Mouse (Mus musculus): ENCODE measurements around the gene Irf8. TPM values are rescaled to one million over a fixed set of nuclear protein-coding genes. Genes with fewer than 3 reads are reported as not detected.

The Irf8 gene
- total and polyA plus RNA-seq, 2 experiments from 2014 or later, result 11.5 to 15.2 TPM

- DNase-seq (ENCODE audit: low spot score), result no peak
- Histone ChIP-seq H3K27me3 (ENCODE audit: control insufficient read depth, insufficient read depth, low read length) (no peaks in the 10 kb centered on the region), H3K4me3 (ENCODE audit: low read depth, low read length) (no peak overlapping the region), H3K4me1 (ENCODE audit: control insufficient read depth, insufficient read depth) (peaks cover 15% of the 10 kb centered on the region), H3K27ac (ENCODE audit: low read depth) (no peak overlapping the region), H3K36me3 (replicated peaks; ENCODE audit: control insufficient read depth, insufficient read depth, low read length) (no peaks in the 10 kb centered on the region), H3K4me2 (ENCODE audit: low read depth, low read length) (no peak overlapping the region), H3K9ac (replicated peaks; ENCODE audit: low read depth, low read length) (no peak overlapping the region), H3K9me3 (replicated peaks; ENCODE audit: control insufficient read depth, low read length) (no peaks in the 10 kb centered on the region)
- ATAC-seq (ENCODE audit: insufficient read depth, low read depth), result no peak
- TF ChIP-seq EP300 (IDR thresholded peaks at IDR 0.05; ENCODE audit: low read depth) (no peak), CTCF (IDR thresholded peaks at IDR 0.05; ENCODE audit: low read depth) (no peak)
Observed at GRCm38 (mm10) chr8:120764638-120765037, 28.5 kb downstream of the Irf8 start.

- no peak overlapping the region for H3K9ac ChIP-seq (replicated peaks; ENCODE audit: low read depth, low read length)
- DNase-seq (ENCODE audit: low spot score) (no peak), ATAC-seq (ENCODE audit: insufficient read depth, low read depth) (no peak)
- H3K4me2 ChIP-seq (ENCODE audit: low read depth, low read length), result no peak overlapping the region
- H3K4me1 ChIP-seq (ENCODE audit: control insufficient read depth, insufficient read depth), result peaks cover 15% of the 10 kb centered on the region
- H3K4me3 ChIP-seq (ENCODE audit: low read depth, low read length), result no peak overlapping the region
- no peaks in the 10 kb centered on the region for H3K9me3 ChIP-seq (replicated peaks; ENCODE audit: control insufficient read depth, low read length)
- H3K36me3 ChIP-seq (replicated peaks; ENCODE audit: control insufficient read depth, insufficient read depth, low read length), result no peaks in the 10 kb centered on the region
- no peak for TF ChIP-seq CTCF (IDR thresholded peaks at IDR 0.05; ENCODE audit: low read depth)
- no peak for TF ChIP-seq EP300 (IDR thresholded peaks at IDR 0.05; ENCODE audit: low read depth)
- no peaks in the 10 kb centered on the region for H3K27me3 ChIP-seq (ENCODE audit: control insufficient read depth, insufficient read depth, low read length)
- no peak overlapping the region for H3K27ac ChIP-seq (ENCODE audit: low read depth)
- WGBS, result 44% methylated on average over 3 of the region's 3 CpGs
Observed at GRCm38 (mm10) chr8:120766622-120767021, 30.5 kb downstream of the Irf8 start.

- no peaks in the 10 kb centered on the region for H3K27me3 ChIP-seq (ENCODE audit: control insufficient read depth, insufficient read depth, low read length)
- no peak overlapping the region for H3K4me3 ChIP-seq (ENCODE audit: low read depth, low read length)
- H3K36me3 ChIP-seq (replicated peaks; ENCODE audit: control insufficient read depth, insufficient read depth, low read length), result no peaks in the 10 kb centered on the region
- no peak for TF ChIP-seq CTCF (IDR thresholded peaks at IDR 0.05; ENCODE audit: low read depth)
- no peak for TF ChIP-seq EP300 (IDR thresholded peaks at IDR 0.05; ENCODE audit: low read depth)
- ATAC-seq (ENCODE audit: insufficient read depth, low read depth), result 0 out of 2 replicates have a peak, but pooled peaks have one; percentile 18
- WGBS, result 23% methylated on average over 12 of the region's 12 CpGs
- H3K27ac ChIP-seq (ENCODE audit: low read depth), result peak overlapping the region; percentile 17; the same call in 1 of the 2 replicates
- no peaks in the 10 kb centered on the region for H3K9me3 ChIP-seq (replicated peaks; ENCODE audit: control insufficient read depth, low read length)
- 0 out of 2 replicates have a peak overlapping the region, but pooled peaks have one; percentile 20 for H3K9ac ChIP-seq (replicated peaks; ENCODE audit: low read depth, low read length)
- H3K4me2 ChIP-seq (ENCODE audit: low read depth, low read length), result peak overlapping the region; percentile 40
- no peak for DNase-seq (ENCODE audit: low spot score)
- H3K4me1 ChIP-seq (ENCODE audit: control insufficient read depth, insufficient read depth), result peaks cover 15% of the 10 kb centered on the region
Observed at GRCm38 (mm10) chr8:120768454-120769218, 32.5 kb downstream of the Irf8 start.

GRCm38 (mm10) chr8:120777184-120777583 is 41.0 kb downstream of the Irf8 start:
- no peak overlapping the region for H3K4me3 ChIP-seq (ENCODE audit: low read depth, low read length)
- no peaks in the 10 kb centered on the region for H3K9me3 ChIP-seq (replicated peaks; ENCODE audit: control insufficient read depth, low read length)
- DNase-seq (ENCODE audit: low spot score) (no peak), ATAC-seq (ENCODE audit: insufficient read depth, low read depth) (no peak)
- H3K36me3 ChIP-seq (replicated peaks; ENCODE audit: control insufficient read depth, insufficient read depth, low read length), result no peaks in the 10 kb centered on the region
- WGBS, result 85% methylated on average over 10 of the region's 10 CpGs
- TF ChIP-seq EP300 (IDR thresholded peaks at IDR 0.05; ENCODE audit: low read depth), result no peak
- TF ChIP-seq CTCF (IDR thresholded peaks at IDR 0.05; ENCODE audit: low read depth), result no peak
- H3K4me1 ChIP-seq (ENCODE audit: control insufficient read depth, insufficient read depth), result no peaks in the 10 kb centered on the region
- H3K9ac ChIP-seq (replicated peaks; ENCODE audit: low read depth, low read length), result no peak overlapping the region
- no peak overlapping the region for H3K27ac ChIP-seq (ENCODE audit: low read depth)
- no peak overlapping the region for H3K4me2 ChIP-seq (ENCODE audit: low read depth, low read length)
- no peaks in the 10 kb centered on the region for H3K27me3 ChIP-seq (ENCODE audit: control insufficient read depth, insufficient read depth, low read length)

GRCm38 (mm10) chr8:120777732-120778131 is 41.6 kb downstream of the Irf8 start:
- TF ChIP-seq EP300 (IDR thresholded peaks at IDR 0.05; ENCODE audit: low read depth), result no peak
- no peak for TF ChIP-seq CTCF (IDR thresholded peaks at IDR 0.05; ENCODE audit: low read depth)
- H3K4me2 ChIP-seq (ENCODE audit: low read depth, low read length), result no peak overlapping the region
- H3K27me3 ChIP-seq (ENCODE audit: control insufficient read depth, insufficient read depth, low read length), result no peaks in the 10 kb centered on the region
- H3K27ac ChIP-seq (ENCODE audit: low read depth), result no peak overlapping the region
- H3K9me3 ChIP-seq (replicated peaks; ENCODE audit: control insufficient read depth, low read length), result no peaks in the 10 kb centered on the region
- WGBS, result 30% methylated on average over 13 of the region's 13 CpGs
- H3K4me1 ChIP-seq (ENCODE audit: control insufficient read depth, insufficient read depth), result no peaks in the 10 kb centered on the region
- DNase-seq (ENCODE audit: low spot score) (no peak), ATAC-seq (ENCODE audit: insufficient read depth, low read depth) (no peak)
- H3K36me3 ChIP-seq (replicated peaks; ENCODE audit: control insufficient read depth, insufficient read depth, low read length), result no peaks in the 10 kb centered on the region
- H3K4me3 ChIP-seq (ENCODE audit: low read depth, low read length), result no peak overlapping the region
- H3K9ac ChIP-seq (replicated peaks; ENCODE audit: low read depth, low read length), result no peak overlapping the region

- 93% methylated on average over 7 of the region's 7 CpGs for WGBS
- DNase-seq (ENCODE audit: low spot score) (no peak), ATAC-seq (ENCODE audit: insufficient read depth, low read depth) (no peak)
- TF ChIP-seq CTCF (IDR thresholded peaks at IDR 0.05; ENCODE audit: low read depth) (no peak), EP300 (IDR thresholded peaks at IDR 0.05; ENCODE audit: low read depth) (no peak)
- no peaks in the 10 kb centered on the region for H3K9me3 ChIP-seq (replicated peaks; ENCODE audit: control insufficient read depth, low read length)
- no peaks in the 10 kb centered on the region for H3K27me3 ChIP-seq (ENCODE audit: control insufficient read depth, insufficient read depth, low read length)
- H3K4me1 ChIP-seq (ENCODE audit: control insufficient read depth, insufficient read depth), result no peaks in the 10 kb centered on the region
- no peak overlapping the region for H3K4me3 ChIP-seq (ENCODE audit: low read depth, low read length)
- H3K27ac ChIP-seq (ENCODE audit: low read depth), result no peak overlapping the region
- H3K36me3 ChIP-seq (replicated peaks; ENCODE audit: control insufficient read depth, insufficient read depth, low read length), result no peaks in the 10 kb centered on the region
- H3K4me2 ChIP-seq (ENCODE audit: low read depth, low read length), result no peak overlapping the region
- no peak overlapping the region for H3K9ac ChIP-seq (replicated peaks; ENCODE audit: low read depth, low read length)
Observed at GRCm38 (mm10) chr8:120779106-120779505, 42.9 kb downstream of the Irf8 start.

Measured in heart, postnatal 0 days (tissue).